Mouse (Mus musculus) stomach, postnatal 0 days (tissue): ENCODE results near the gene Wdr78.

ENCODE experiments used
- CTCF ChIP-seq: IDR thresholded peaks from 2 replicates; pipeline ENCODE4 v1.5.1; 2016; ENCODE audit warnings: antibody characterized with exemption, low read depth, mild to moderate bottlenecking, moderate library complexity
- EP300 ChIP-seq: optimal IDR thresholded peaks from 2 replicates; pipeline ENCODE3; 2016; ENCODE audit warnings: antibody characterized with exemption

GRCm38 (mm10) chr4:103123606-103124005 is 9.3 kb upstream of the Wdr78 start:
- no peak for TF ChIP-seq CTCF
- TF ChIP-seq EP300 = no peak
